Mouse (Mus musculus) small intestine, adult 2 months (tissue): ENCODE results near the gene Pcca.

ENCODE experiments used
- CTCF ChIP-seq: fragments of 200-500 bp; IDR thresholded peaks from 2 replicates; pipeline ENCODE4 v1.5.1; 2012; ENCODE audit warnings: low read depth, mild to moderate bottlenecking, control low read depth, inconsistent platforms, low read length, moderate library complexity, mixed read lengths; ENCODE audit not compliant: insufficient replicate concordance, insufficient read length; ENCODE audit errors: extremely low read depth
- POLR2A ChIP-seq: fragments of 200-500 bp; IDR thresholded peaks from 2 replicates; pipeline ENCODE4 v1.6.1; 2012; ENCODE audit warnings: low read depth, mild to moderate bottlenecking, control low read depth, inconsistent platforms, low read length, moderate library complexity

- TF ChIP-seq CTCF (no peak), POLR2A (no peak)
Observed at GRCm38 (mm10) chr14:122485635-122486181, 48.4 kb upstream of the Pcca start.
